Mouse (Mus musculus) cerebellum, adult 11-12 months (tissue): ENCODE measurements around the gene Mrpl48.
"Not testable (repeated sequence)": the region's sequence is repeated elsewhere in the genome, so short reads cannot be mapped to it uniquely, and the experiment has no call there.

ENCODE experiments used
- DNase-seq: peaks from one replicate; pipeline ENCODE4 v3.0.0; 2022

The Mrpl48 gene

GRCm38 (mm10) chr7:100582727-100583236 is 25.3 kb downstream of the Mrpl48 start:
- peak; percentile 89 for DNase-seq

- no peak for DNase-seq
Measured at GRCm38 (mm10) chr7:100582235-100582634, 25.9 kb downstream of the Mrpl48 start.

- no peak for DNase-seq
Measured at GRCm38 (mm10) chr7:100578794-100579193, 29.3 kb downstream of the Mrpl48 start.

GRCm38 (mm10) chr7:100572704-100573103 is 35.4 kb downstream of the Mrpl48 start:
- peak; percentile 49 for DNase-seq

- DNase-seq: peak; percentile 75
Measured at GRCm38 (mm10) chr7:100572061-100572460, 36.0 kb downstream of the Mrpl48 start.

- no peak for DNase-seq
Measured at GRCm38 (mm10) chr7:100570930-100571715, 37.0 kb downstream of the Mrpl48 start.

- no peak for DNase-seq
Measured at GRCm38 (mm10) chr7:100569907-100570306, 38.2 kb downstream of the Mrpl48 start.

GRCm38 (mm10) chr7:100567238-100567637 is 40.9 kb downstream of the Mrpl48 start:
- DNase-seq: not testable (repeated sequence)

- DNase-seq: no peak
Measured at GRCm38 (mm10) chr7:100561861-100562587, 46.1 kb downstream of the Mrpl48 start.

GRCm38 (mm10) chr7:100559331-100559730 is 48.8 kb downstream of the Mrpl48 start:
- no peak for DNase-seq

- DNase-seq: no peak
Measured at GRCm38 (mm10) chr7:100557241-100557640, 50.9 kb downstream of the Mrpl48 start.

- peak; percentile 58 for DNase-seq
Measured at GRCm38 (mm10) chr7:100555431-100555951, 52.6 kb downstream of the Mrpl48 start.

GRCm38 (mm10) chr7:100554939-100555338 is 53.2 kb downstream of the Mrpl48 start:
- DNase-seq: no peak

GRCm38 (mm10) chr7:100550338-100551007 is 57.6 kb downstream of the Mrpl48 start:
- DNase-seq: peak; percentile 57

- DNase-seq: no peak
Measured at GRCm38 (mm10) chr7:100549796-100550195, 58.3 kb downstream of the Mrpl48 start.

- DNase-seq: no peak
Measured at GRCm38 (mm10) chr7:100547631-100548030, 60.5 kb downstream of the Mrpl48 start.

- no peak for DNase-seq
Measured at GRCm38 (mm10) chr7:100544437-100544836, 63.7 kb downstream of the Mrpl48 start.

- no peak for DNase-seq
Measured at GRCm38 (mm10) chr7:100539516-100539915, 68.6 kb downstream of the Mrpl48 start.

- no peak for DNase-seq
Measured at GRCm38 (mm10) chr7:100537519-100537902, 70.6 kb downstream of the Mrpl48 start.

- DNase-seq: peak; percentile 92
Measured at GRCm38 (mm10) chr7:100536804-100537518, 71.1 kb downstream of the Mrpl48 start, which contains the start of gene Coa4. TSS of gene Coa4 (plus strand) at chr7:100537071.

- DNase-seq: no peak
Measured at GRCm38 (mm10) chr7:100535831-100536230, 72.3 kb downstream of the Mrpl48 start.

GRCm38 (mm10) chr7:100534216-100534615 is 73.9 kb downstream of the Mrpl48 start:
- DNase-seq: no peak
